ENCODE assay signal across 17 mouse cellular contexts in the genomic region with DNA sequence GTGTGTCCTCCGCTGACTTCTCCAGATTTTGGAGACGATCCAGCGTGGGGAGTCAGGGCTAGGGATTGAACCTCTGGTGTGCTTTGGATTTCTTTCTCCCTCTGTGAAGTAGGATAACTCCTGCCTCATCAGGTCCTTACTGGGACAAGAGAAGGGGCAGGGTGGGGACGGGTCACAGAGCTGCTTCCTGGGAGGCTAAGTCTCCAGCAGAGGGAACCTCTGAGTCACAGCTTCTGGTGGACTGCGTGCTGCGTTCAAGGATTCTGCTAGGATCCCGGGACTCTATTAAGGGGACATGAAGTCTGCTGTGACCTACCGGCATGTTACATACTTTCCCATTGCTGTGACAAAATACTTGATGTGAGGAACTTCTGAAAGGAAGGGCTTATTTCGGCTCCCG. TPM values are rescaled to one million over a fixed set of nuclear protein-coding genes. Genes with fewer than 3 reads are reported as not detected.
A peak's percentile ranks its signal among the peaks of the same experiment; 100 is the strongest.
DNase-seq lines count a peak whose midpoint lies in the region; ATAC-seq and TF ChIP-seq lines count a peak whose summit lies in the region.
"Had no signal": no experiment of that assay in that cellular context is flagged by ENCODE, and none has a peak within 500 bp of the region (broad histone marks: within the 10 kb centered on the region; RNA-seq: fewer than 3 reads in every experiment).

No protein-coding gene starts in this region.

- H3K4me2 ChIP-seq in hindbrain, postnatal 0 days (ENCODE audit: low read depth, low read length): no peak overlapping the region
- H3K4me2 ChIP-seq in hindbrain, embryonic 14.5 days (replicated peaks): no peak overlapping the region
- no peak overlapping the region for H3K4me2 ChIP-seq in lung, embryonic 14.5 days
- H3K4me2 ChIP-seq: embryonic facial prominence, embryonic 15.5 days; forebrain, embryonic 12.5 days; heart, embryonic 12.5 days; hindbrain, embryonic 12.5 days; limb, embryonic 15.5 days; neural tube, embryonic 15.5 days had no signal

- H3K9ac ChIP-seq in hindbrain, postnatal 0 days (replicated peaks; ENCODE audit: low read length): no peak overlapping the region
- H3K9ac ChIP-seq in hindbrain, embryonic 14.5 days: no peak overlapping the region
- no peak overlapping the region for H3K9ac ChIP-seq in lung, embryonic 14.5 days
- H3K9ac ChIP-seq: embryonic facial prominence, embryonic 15.5 days; forebrain, embryonic 12.5 days; heart, embryonic 12.5 days; hindbrain, embryonic 12.5 days; limb, embryonic 15.5 days; neural tube, embryonic 15.5 days had no signal

- TF ChIP-seq POLR2A in olfactory bulb, adult 2 months (IDR thresholded peaks at IDR 0.05; ENCODE audit: insufficient read depth, low read depth, low read length): no peak

- no peak overlapping the region for H3K27ac ChIP-seq in hindbrain, postnatal 0 days
- no peak overlapping the region for H3K27ac ChIP-seq in hindbrain, embryonic 14.5 days
- no peak overlapping the region for H3K27ac ChIP-seq in lung, embryonic 14.5 days (ENCODE audit: low read depth)
- H3K27ac ChIP-seq in olfactory bulb, adult 2 months (ENCODE audit: insufficient read depth, low read depth, low read length): no peak overlapping the region
- H3K27ac ChIP-seq: embryonic facial prominence, embryonic 15.5 days; forebrain, embryonic 12.5 days; hindbrain, embryonic 12.5 days; limb, embryonic 15.5 days; neural tube, embryonic 15.5 days had no signal

- no peak for DNase-seq in hindbrain, postnatal 0 days (ENCODE audit: low spot score)
- DNase-seq in hindbrain, embryonic 14.5 days (ENCODE audit: low spot score): no peak
- DNase-seq in lung, embryonic 14.5 days: peak; percentile 27
- no peak for DNase-seq in lung, postnatal 14 days
- DNase-seq in ZHBTc4 (ENCODE audit: low read depth, low spot score): peak; percentile 72
- DNase-seq in adrenal gland, postnatal 14 days: no peak
- DNase-seq: adrenal gland, adult 8-10 months; kidney, adult 8-10 months had no signal

- no peaks in the 10 kb centered on the region for H3K36me3 ChIP-seq in hindbrain, postnatal 0 days (ENCODE audit: insufficient read depth, low read length)
- H3K36me3 ChIP-seq in hindbrain, embryonic 14.5 days (replicated peaks; ENCODE audit: control insufficient read depth, insufficient read depth): peaks cover 22% of the 10 kb centered on the region
- no peaks in the 10 kb centered on the region for H3K36me3 ChIP-seq in lung, embryonic 14.5 days (ENCODE audit: insufficient read depth)
- H3K36me3 ChIP-seq: embryonic facial prominence, embryonic 15.5 days; limb, embryonic 15.5 days had no signal

- peak; percentile 53 for TF ChIP-seq CTCF in hindbrain, postnatal 0 days (IDR thresholded peaks at IDR 0.05; ENCODE audit: low read depth)
- peak; percentile 51 for TF ChIP-seq CTCF in lung, embryonic 14.5 days (IDR thresholded peaks at IDR 0.05; ENCODE audit: low read depth)
- peak; percentile 3; the same call in 1 of the 2 replicates for TF ChIP-seq CTCF in olfactory bulb, adult 2 months (IDR thresholded peaks at IDR 0.05; ENCODE audit: insufficient read depth, low read depth, low read length)

- ATAC-seq in hindbrain, postnatal 0 days: no peak
- no peak for ATAC-seq in hindbrain, embryonic 14.5 days (ENCODE audit: low FRiP score)
- no peak for ATAC-seq in lung, embryonic 14.5 days (ENCODE audit: insufficient read depth)
- ATAC-seq: CD4-positive, CD25-positive, alpha-beta regulatory T cell, adult 4 months had no signal

- H3K9me3 ChIP-seq in hindbrain, postnatal 0 days (ENCODE audit: low read length): no peaks in the 10 kb centered on the region
- H3K9me3 ChIP-seq in hindbrain, embryonic 14.5 days (ENCODE audit: control insufficient read depth, low read length): no peaks in the 10 kb centered on the region
- H3K9me3 ChIP-seq in lung, embryonic 14.5 days (ENCODE audit: low read depth, low read length): no peaks in the 10 kb centered on the region
- H3K9me3 ChIP-seq: embryonic facial prominence, embryonic 15.5 days; forebrain, embryonic 12.5 days; heart, embryonic 12.5 days; hindbrain, embryonic 12.5 days; limb, embryonic 15.5 days; neural tube, embryonic 15.5 days had no signal

- H3K4me3 ChIP-seq in hindbrain, postnatal 0 days (ENCODE audit: low read length): no peak overlapping the region
- no peak overlapping the region for H3K4me3 ChIP-seq in hindbrain, embryonic 14.5 days (replicated peaks; ENCODE audit: low read length)
- no peak overlapping the region for H3K4me3 ChIP-seq in lung, embryonic 14.5 days (ENCODE audit: low read depth, low read length)
- H3K4me3 ChIP-seq in olfactory bulb, adult 2 months (ENCODE audit: insufficient read depth, low read depth, low read length): no peak overlapping the region
- H3K4me3 ChIP-seq: embryonic facial prominence, embryonic 15.5 days; forebrain, embryonic 12.5 days; heart, embryonic 12.5 days; hindbrain, embryonic 12.5 days; limb, embryonic 15.5 days; neural tube, embryonic 15.5 days had no signal

- 66% methylated on average over 10 of the region's 10 CpGs for WGBS in hindbrain, postnatal 0 days
- 67% methylated on average over 10 of the region's 10 CpGs for WGBS in hindbrain, embryonic 14.5 days
- WGBS in lung, embryonic 14.5 days: 64% methylated on average over 10 of the region's 10 CpGs
- 66% methylated on average over 10 of the region's 10 CpGs for WGBS in olfactory bulb, adult 2 months

- no peaks in the 10 kb centered on the region for H3K4me1 ChIP-seq in hindbrain, postnatal 0 days (ENCODE audit: insufficient read depth, low read length)
- peaks cover 6% of the 10 kb centered on the region for H3K4me1 ChIP-seq in hindbrain, embryonic 14.5 days (replicated peaks; ENCODE audit: control insufficient read depth, insufficient read depth, low read length)
- H3K4me1 ChIP-seq in lung, embryonic 14.5 days (ENCODE audit: insufficient read depth): peaks cover 17% of the 10 kb centered on the region
- H3K4me1 ChIP-seq in olfactory bulb, adult 2 months (ENCODE audit: control insufficient read depth, insufficient read depth, low read length): peaks cover 76% of the 10 kb centered on the region

- H3K27me3 ChIP-seq in hindbrain, postnatal 0 days (ENCODE audit: insufficient read depth, low read length): no peaks in the 10 kb centered on the region
- H3K27me3 ChIP-seq in hindbrain, embryonic 14.5 days (ENCODE audit: control insufficient read depth, insufficient read depth, low read length): no peaks in the 10 kb centered on the region
- no peaks in the 10 kb centered on the region for H3K27me3 ChIP-seq in lung, embryonic 14.5 days (ENCODE audit: insufficient read depth, low read length)
- H3K27me3 ChIP-seq: embryonic facial prominence, embryonic 15.5 days; forebrain, embryonic 12.5 days; heart, embryonic 12.5 days; hindbrain, embryonic 12.5 days; limb, embryonic 15.5 days; neural tube, embryonic 15.5 days had no signal

RNA-seq across cellular contexts. Expression of gene Klhl35, which starts 26.9 kb away (rescaled TPM):
- 2.3 and 3.3 TPM in 2 replicates for total RNA-seq in hindbrain, postnatal 0 days (2014; rRNA removed)
- polyA plus RNA-seq in hindbrain, postnatal 0 days (2015; fragmentation: Nextera tagmentation; extraction: Ambion mirVana): 2.3 TPM in 2 replicates
- 4.1 and 4.7 TPM in 2 replicates for polyA plus RNA-seq in hindbrain, embryonic 14.5 days (2014; fragmentation: Nextera tagmentation; extraction: Ambion mirVana)
- polyA plus RNA-seq in lung, embryonic 14.5 days (2014; fragmentation: Nextera tagmentation; extraction: Ambion mirVana): 0.95 and 1.2 TPM in 2 replicates
- not detected in 2 replicates for polyA plus RNA-seq in olfactory bulb, adult 2 months (2012; ENCODE audit: insufficient read depth, insufficient read length, low replicate concordance, missing spikeins)
- total RNA-seq in adrenal gland, postnatal 14 days (2021): 1.3 TPM in 2 replicates
- total RNA-seq: common myeloid progenitor, adult 5-6 weeks had no signal
- polyA plus RNA-seq: CD4-positive, CD25-positive, alpha-beta regulatory T cell, adult 4 months had no signal

RNA-seq across cellular contexts. Expression of gene Rps3, which starts 44.7 kb away (rescaled TPM):
- total RNA-seq in hindbrain, postnatal 0 days (2014; rRNA removed): 526 and 754 TPM in 2 replicates
- polyA plus RNA-seq in hindbrain, postnatal 0 days (2015; fragmentation: Nextera tagmentation; extraction: Ambion mirVana): 456 and 459 TPM in 2 replicates
- polyA plus RNA-seq in hindbrain, embryonic 14.5 days (2014; fragmentation: Nextera tagmentation; extraction: Ambion mirVana): 445 and 515 TPM in 2 replicates
- 922 and 969 TPM in 2 replicates for polyA plus RNA-seq in lung, embryonic 14.5 days (2014; fragmentation: Nextera tagmentation; extraction: Ambion mirVana)
- polyA plus RNA-seq in olfactory bulb, adult 2 months (2012; ENCODE audit: insufficient read depth, insufficient read length, low replicate concordance, missing spikeins): 980 TPM in 1 of 2 replicates, not detected in the other
- 563 and 690 TPM in 2 replicates for total RNA-seq in adrenal gland, postnatal 14 days (2021)

RNA-seq across cellular contexts. Expression of gene Gdpd5, which starts 57.7 kb away (rescaled TPM):
- 40.5 and 47.6 TPM in 2 replicates for total RNA-seq in hindbrain, postnatal 0 days (2014; rRNA removed)
- polyA plus RNA-seq in hindbrain, postnatal 0 days (2015; fragmentation: Nextera tagmentation; extraction: Ambion mirVana): 26.7 and 26.8 TPM in 2 replicates
- polyA plus RNA-seq in hindbrain, embryonic 14.5 days (2014; fragmentation: Nextera tagmentation; extraction: Ambion mirVana): 37.7 and 46.2 TPM in 2 replicates
- 20.2 and 21.8 TPM in 2 replicates for polyA plus RNA-seq in lung, embryonic 14.5 days (2014; fragmentation: Nextera tagmentation; extraction: Ambion mirVana)
- not detected in 2 replicates for polyA plus RNA-seq in olfactory bulb, adult 2 months (2012; ENCODE audit: insufficient read depth, insufficient read length, low replicate concordance, missing spikeins)
- 10.9 and 11.0 TPM in 2 replicates for total RNA-seq in adrenal gland, postnatal 14 days (2021)
- total RNA-seq: common myeloid progenitor, adult 5-6 weeks had no signal

Comparison
In these comparisons a context has a peak if more than half of its experiments do, and no peak if none do; other contexts are left out.
1. DNase-seq: peak in lung, embryonic 14.5 days (single experiment) and ZHBTc4 (single experiment); none in hindbrain, postnatal 0 days (single experiment), hindbrain, embryonic 14.5 days (single experiment), lung, postnatal 14 days (single experiment) and adrenal gland, postnatal 14 days (single experiment).
2. CTCF ChIP-seq: peak in every context shown above with its lines; median percentile 53 in hindbrain, postnatal 0 days; 51 in lung, embryonic 14.5 days; 3 in olfactory bulb, adult 2 months.